Mouse (Mus musculus): Measurements from ENCODE around the gene Clec10a. TPM values are rescaled to one million over a fixed set of nuclear protein-coding genes. Genes with fewer than 3 reads are reported as not detected.
"Not testable (repeated sequence)": the region's sequence is repeated elsewhere in the genome, so short reads cannot be mapped to it uniquely, and the experiment has no call there.

The Clec10a gene
- polyA plus RNA-seq, 1 experiment from 2014 or later = not detected

DNA sequence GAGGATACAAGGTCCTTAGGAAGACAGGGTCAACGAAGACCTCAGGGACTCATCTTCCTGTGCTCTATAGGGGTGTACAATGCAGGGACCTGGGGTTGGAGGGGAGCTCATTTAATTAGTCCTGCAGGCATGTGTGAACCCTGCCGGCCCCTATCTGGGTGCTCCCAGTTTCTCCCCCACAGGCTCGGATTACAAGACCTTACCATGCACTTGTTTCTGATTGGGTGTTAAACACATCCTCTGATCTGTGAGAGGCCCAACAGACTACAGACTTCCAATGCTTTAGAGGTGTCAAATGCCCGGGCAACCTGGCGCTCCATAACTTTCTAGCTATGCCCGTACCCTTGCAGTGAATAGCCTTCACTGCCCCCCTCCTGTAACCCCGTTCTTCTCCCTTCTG is 12.1 kb downstream of the Clec10a start:
- Histone ChIP-seq H3K27ac (no peak overlapping the region), H3K4me1 (no peaks in the 10 kb centered on the region), H3K9me3 (replicated peaks) (no peaks in the 10 kb centered on the region), H3K9ac (no peak overlapping the region), H3K36me3 (no peaks in the 10 kb centered on the region), H3K4me2 (no peak overlapping the region), H3K27me3 (replicated peaks) (0 out of 2 replicates have a peak, but pooled peaks cover 2% of the 10 kb centered on the region), H3K4me3 (no peak overlapping the region)
- ATAC-seq = no peak
- WGBS (ENCODE audit: insufficient replicate concordance) = 51% methylated on average over 7 of the region's 7 CpGs

GRCm38 (mm10) chr11:70169471-70169870 is 13.5 kb downstream of the Clec10a start:
- H3K4me3 ChIP-seq; ATAC-seq; H3K9ac ChIP-seq; H3K36me3 ChIP-seq; H3K9me3 ChIP-seq (replicated peaks); H3K4me1 ChIP-seq; H3K27ac ChIP-seq; H3K27me3 ChIP-seq (replicated peaks); H3K4me2 ChIP-seq: not testable (repeated sequence)
- 73% methylated on average over 7 of the region's 7 CpGs for WGBS (ENCODE audit: insufficient replicate concordance)

- Histone ChIP-seq H3K9ac (no peak overlapping the region), H3K4me1 (no peaks in the 10 kb centered on the region), H3K27ac (no peak overlapping the region), H3K9me3 (replicated peaks) (no peaks in the 10 kb centered on the region), H3K27me3 (replicated peaks) (no peaks in the 10 kb centered on the region), H3K4me2 (no peak overlapping the region), H3K4me3 (no peak overlapping the region), H3K36me3 (no peaks in the 10 kb centered on the region)
- WGBS (ENCODE audit: insufficient replicate concordance) = 69% methylated on average over 7 of the region's 7 CpGs
- ATAC-seq = no peak
Measured at GRCm38 (mm10) chr11:70170291-70170690, 14.3 kb downstream of the Clec10a start.

DNA sequence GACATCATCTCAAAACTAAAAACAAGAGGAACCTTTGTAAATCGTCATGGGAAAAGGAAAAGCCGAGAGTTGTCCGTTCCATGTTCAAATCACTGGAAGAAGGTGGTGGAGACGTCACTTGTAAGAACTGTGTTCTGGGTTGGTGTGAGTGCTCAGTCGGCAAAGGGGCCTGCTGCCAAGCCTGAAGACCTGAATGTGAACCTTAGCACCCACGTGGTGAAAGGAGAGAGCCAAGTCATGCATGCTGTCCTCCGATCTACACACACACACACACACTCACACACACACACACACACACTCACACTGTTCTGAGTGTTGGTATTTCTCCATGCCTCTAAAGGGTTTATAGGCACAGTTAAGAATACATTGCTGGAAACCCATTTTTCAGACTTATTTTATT is 15.2 kb downstream of the Clec10a start:
- H3K4me2 ChIP-seq = no peak overlapping the region
- H3K4me1 ChIP-seq = no peaks in the 10 kb centered on the region
- H3K4me3 ChIP-seq = no peak overlapping the region
- ATAC-seq = no peak
- H3K27ac ChIP-seq = no peak overlapping the region
- H3K36me3 ChIP-seq = no peaks in the 10 kb centered on the region
- WGBS (ENCODE audit: insufficient replicate concordance) = 59% methylated on average over 7 of the region's 7 CpGs
- H3K9me3 ChIP-seq (replicated peaks) = no peaks in the 10 kb centered on the region
- no peak overlapping the region for H3K9ac ChIP-seq
- H3K27me3 ChIP-seq (replicated peaks) = no peaks in the 10 kb centered on the region

DNA sequence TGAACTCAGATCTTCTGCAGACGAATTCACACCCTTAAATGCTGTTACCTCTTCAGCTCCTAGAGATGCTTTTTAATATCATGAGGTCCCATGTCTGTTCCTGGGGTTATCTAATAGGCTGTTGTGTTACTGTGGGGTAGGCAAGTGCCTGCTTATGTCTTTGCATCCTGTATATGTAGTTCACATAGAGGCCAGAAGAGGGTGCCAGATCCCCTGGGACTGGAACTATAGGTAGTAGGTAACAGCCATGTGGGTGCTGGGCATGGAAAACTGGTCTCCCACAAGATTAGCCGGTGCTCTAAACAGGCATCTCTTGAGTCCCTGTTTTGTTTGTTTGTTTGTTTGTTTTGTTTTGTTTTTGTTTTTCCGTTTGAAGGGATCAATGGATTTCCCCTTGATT is 15.8 kb downstream of the Clec10a start:
- Histone ChIP-seq H3K36me3 (no peaks in the 10 kb centered on the region), H3K4me3 (no peak overlapping the region), H3K9me3 (replicated peaks) (no peaks in the 10 kb centered on the region), H3K27ac (no peak overlapping the region), H3K9ac (no peak overlapping the region), H3K4me2 (no peak overlapping the region), H3K4me1 (no peaks in the 10 kb centered on the region), H3K27me3 (replicated peaks) (no peaks in the 10 kb centered on the region)
- no peak for ATAC-seq
- WGBS (ENCODE audit: insufficient replicate concordance) = 38% methylated on average over 3 of the region's 3 CpGs

- Histone ChIP-seq H3K27ac (no peak overlapping the region), H3K9ac (no peak overlapping the region), H3K4me3 (no peak overlapping the region), H3K9me3 (replicated peaks) (no peaks in the 10 kb centered on the region), H3K36me3 (no peaks in the 10 kb centered on the region), H3K27me3 (replicated peaks) (no peaks in the 10 kb centered on the region), H3K4me2 (no peak overlapping the region), H3K4me1 (no peaks in the 10 kb centered on the region)
- ATAC-seq = no peak
- WGBS (ENCODE audit: insufficient replicate concordance) = 46% methylated on average over 5 of the region's 5 CpGs
Measured at GRCm38 (mm10) chr11:70172298-70172697, 16.3 kb downstream of the Clec10a start.

DNA sequence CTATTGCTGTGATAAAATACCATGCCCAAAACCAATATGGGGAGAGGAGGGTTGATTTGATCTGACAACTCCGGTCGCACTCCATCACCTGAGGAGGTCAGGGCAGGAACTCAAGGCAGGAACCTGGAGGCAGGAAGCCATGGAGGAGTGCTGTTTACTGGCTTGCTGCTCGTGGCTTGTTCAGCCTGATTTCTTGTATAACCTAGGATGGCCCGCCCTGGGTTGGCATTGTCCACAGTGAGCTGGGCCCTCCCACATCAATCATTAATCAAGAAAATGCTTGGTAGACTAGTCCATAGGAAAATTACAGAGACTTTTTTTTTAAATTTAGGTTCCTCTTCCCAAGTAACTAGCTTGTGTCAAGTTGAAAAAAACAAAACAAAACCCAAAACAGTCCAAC is 18.5 kb downstream of the Clec10a start:
- H3K9ac ChIP-seq = no peak overlapping the region
- no peak for ATAC-seq
- H3K36me3 ChIP-seq = no peaks in the 10 kb centered on the region
- H3K27ac ChIP-seq = no peak overlapping the region
- no peak overlapping the region for H3K4me3 ChIP-seq
- H3K4me1 ChIP-seq = no peaks in the 10 kb centered on the region
- no peaks in the 10 kb centered on the region for H3K9me3 ChIP-seq (replicated peaks)
- no peak overlapping the region for H3K4me2 ChIP-seq
- H3K27me3 ChIP-seq (replicated peaks) = no peaks in the 10 kb centered on the region
- WGBS (ENCODE audit: insufficient replicate concordance) = 57% methylated on average over 4 of the region's 4 CpGs

GRCm38 (mm10) chr11:70177647-70178046 is 21.6 kb downstream of the Clec10a start:
- no peaks in the 10 kb centered on the region for H3K27me3 ChIP-seq (replicated peaks)
- no peak overlapping the region for H3K9ac ChIP-seq
- no peak for ATAC-seq
- H3K27ac ChIP-seq = no peak overlapping the region
- no peak overlapping the region for H3K4me2 ChIP-seq
- no peaks in the 10 kb centered on the region for H3K36me3 ChIP-seq
- H3K4me3 ChIP-seq = no peak overlapping the region
- whole genome bisulfite sequencing (ENCODE audit: insufficient replicate concordance) = 60% methylated on average over 8 of the region's 8 CpGs
- no peaks in the 10 kb centered on the region for H3K9me3 ChIP-seq (replicated peaks)
- H3K4me1 ChIP-seq = no peaks in the 10 kb centered on the region

- Histone ChIP-seq H3K27ac (no peak overlapping the region), H3K9ac (no peak overlapping the region), H3K27me3 (replicated peaks) (no peaks in the 10 kb centered on the region), H3K4me1 (no peaks in the 10 kb centered on the region), H3K4me3 (no peak overlapping the region), H3K4me2 (no peak overlapping the region), H3K9me3 (replicated peaks) (no peaks in the 10 kb centered on the region), H3K36me3 (no peaks in the 10 kb centered on the region)
- WGBS (ENCODE audit: insufficient replicate concordance) = 77% methylated on average over 11 of the region's 11 CpGs
- no peak for ATAC-seq
Measured at GRCm38 (mm10) chr11:70178311-70178710, 22.3 kb downstream of the Clec10a start.

DNA sequence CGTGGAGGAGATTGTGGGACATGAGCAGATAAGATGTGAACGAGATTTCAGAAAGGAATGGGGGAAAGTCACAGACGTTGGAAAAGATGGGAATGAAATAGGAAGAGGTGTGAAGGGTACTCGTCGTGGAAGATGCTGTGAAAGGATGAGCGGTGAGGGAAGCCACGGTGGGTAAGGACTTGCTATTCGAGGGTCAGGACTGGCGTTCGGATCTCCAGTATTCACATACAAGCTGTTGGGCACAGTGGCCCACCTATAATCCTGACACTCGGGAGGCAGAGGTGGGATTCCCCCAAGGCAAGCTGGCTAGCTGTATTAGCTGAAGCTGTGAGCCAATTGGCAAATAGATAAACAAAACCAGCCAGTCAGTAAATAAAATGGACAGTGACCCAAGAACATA is 22.8 kb downstream of the Clec10a start:
- H3K4me3 ChIP-seq = no peak overlapping the region
- H3K9ac ChIP-seq = no peak overlapping the region
- H3K27me3 ChIP-seq (replicated peaks) = no peaks in the 10 kb centered on the region
- H3K27ac ChIP-seq = no peak overlapping the region
- no peaks in the 10 kb centered on the region for H3K9me3 ChIP-seq (replicated peaks)
- WGBS (ENCODE audit: insufficient replicate concordance) = 62% methylated on average over 11 of the region's 11 CpGs
- no peaks in the 10 kb centered on the region for H3K36me3 ChIP-seq
- no peaks in the 10 kb centered on the region for H3K4me1 ChIP-seq
- no peak overlapping the region for H3K4me2 ChIP-seq
- ATAC-seq = no peak

DNA sequence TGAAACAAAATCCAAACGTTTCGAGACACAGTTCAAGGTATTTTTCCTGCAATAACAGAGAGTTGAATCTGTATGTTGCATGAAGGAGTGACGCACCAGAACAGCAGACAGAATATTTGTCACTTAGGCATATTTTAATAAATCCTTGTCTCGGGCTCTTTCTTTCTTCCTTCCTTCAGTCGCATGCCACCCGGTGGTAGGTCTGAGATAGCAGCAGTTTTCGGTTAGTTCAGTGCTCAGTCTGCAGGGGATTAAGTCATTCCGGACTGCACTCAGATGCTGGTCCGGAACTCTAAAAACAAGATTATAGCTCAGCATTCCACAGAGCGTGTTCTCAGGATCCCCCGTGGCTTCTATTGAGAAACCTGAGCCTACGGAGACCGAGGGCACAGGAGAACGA is 23.4 kb downstream of the Clec10a start:
- Histone ChIP-seq H3K9me3 (replicated peaks) (no peaks in the 10 kb centered on the region), H3K4me2 (no peak overlapping the region), H3K36me3 (no peaks in the 10 kb centered on the region), H3K4me3 (no peak overlapping the region), H3K27ac (no peak overlapping the region), H3K9ac (no peak overlapping the region), H3K27me3 (replicated peaks) (no peaks in the 10 kb centered on the region), H3K4me1 (no peaks in the 10 kb centered on the region)
- 37% methylated on average over 14 of the region's 14 CpGs for WGBS (ENCODE audit: insufficient replicate concordance)
- no peak for ATAC-seq

GRCm38 (mm10) chr11:70180496-70180895 is 24.5 kb downstream of the Clec10a start:
- no peak overlapping the region for H3K4me2 ChIP-seq
- H3K4me1 ChIP-seq = no peaks in the 10 kb centered on the region
- no peak overlapping the region for H3K9ac ChIP-seq
- 81% methylated on average over 4 of the region's 4 CpGs for WGBS (ENCODE audit: insufficient replicate concordance)
- no peaks in the 10 kb centered on the region for H3K27me3 ChIP-seq (replicated peaks)
- no peak for ATAC-seq
- H3K4me3 ChIP-seq = no peak overlapping the region
- H3K9me3 ChIP-seq (replicated peaks) = no peaks in the 10 kb centered on the region
- H3K27ac ChIP-seq = no peak overlapping the region
- no peaks in the 10 kb centered on the region for H3K36me3 ChIP-seq

- H3K27ac ChIP-seq = no peak overlapping the region
- WGBS (ENCODE audit: insufficient replicate concordance) = 54% methylated on average over 7 of the region's 7 CpGs
- H3K4me1 ChIP-seq = no peaks in the 10 kb centered on the region
- no peak for ATAC-seq
- H3K9ac ChIP-seq = no peak overlapping the region
- no peaks in the 10 kb centered on the region for H3K36me3 ChIP-seq
- H3K4me2 ChIP-seq = no peak overlapping the region
- H3K4me3 ChIP-seq = no peak overlapping the region
- H3K27me3 ChIP-seq (replicated peaks) = no peaks in the 10 kb centered on the region
- no peaks in the 10 kb centered on the region for H3K9me3 ChIP-seq (replicated peaks)
Measured at GRCm38 (mm10) chr11:70185120-70185519, 29.1 kb downstream of the Clec10a start.
